Mouse (Mus musculus) retina, adult 2 months (tissue): Measurements from ENCODE around the gene Sowaha.
"Not testable (repeated sequence)": the region's sequence is repeated elsewhere in the genome, so short reads cannot be mapped to it uniquely, and the experiment has no call there.

Experiments used
- DNase-seq: peaks from one replicate; pipeline ENCODE4 v3.0.0-alpha.2; 2012; ENCODE audit warnings: low read depth, low spot score

Gene Sowaha

GRCm38 (mm10) chr11:53443861-53444260 lies 36.2 kb downstream of the Sowaha start:
- DNase-seq = no peak

DNA sequence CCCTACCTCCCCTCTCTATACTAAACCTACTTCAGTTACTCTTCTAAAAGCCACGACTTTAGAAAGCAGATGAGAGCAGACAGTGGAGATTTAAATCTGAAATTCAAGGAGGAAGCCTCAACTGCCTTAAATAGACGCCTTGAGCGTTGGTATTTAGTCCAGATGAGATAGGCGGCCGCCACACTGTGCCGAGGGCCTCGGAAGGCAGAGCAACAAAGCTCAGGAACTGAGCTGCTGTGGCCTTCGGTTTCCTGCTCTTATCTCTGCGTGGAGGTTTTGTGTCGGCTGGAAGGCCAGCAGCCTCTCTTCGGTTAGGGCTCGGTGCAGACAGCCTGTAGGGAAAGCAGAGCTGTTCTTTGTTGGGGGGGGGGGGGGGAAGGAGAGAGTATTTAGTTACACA lies 38.2 kb downstream of the Sowaha start:
- DNase-seq = no peak

- no peak for DNase-seq
Measured at GRCm38 (mm10) chr11:53436338-53436737, 43.7 kb downstream of the Sowaha start.

DNA sequence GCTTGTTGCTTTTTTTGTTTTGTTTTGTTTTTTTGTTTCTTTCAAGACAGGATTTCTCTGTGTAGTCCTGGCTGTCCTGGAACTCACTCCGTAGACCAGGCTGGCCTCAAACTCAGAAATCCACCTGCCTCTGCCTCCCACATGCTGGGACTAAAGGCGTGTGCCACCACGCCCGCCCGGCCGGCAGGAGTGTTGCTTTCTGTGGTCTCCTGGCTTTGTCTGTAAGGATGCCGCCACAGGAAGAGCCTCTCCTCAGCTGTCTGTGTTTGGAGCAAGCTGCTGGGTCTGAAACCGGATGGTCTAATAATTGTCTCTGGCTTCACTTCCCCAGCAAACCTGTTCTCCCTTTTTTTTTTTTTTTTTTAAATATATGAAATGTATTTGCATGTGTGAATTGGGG lies 44.6 kb downstream of the Sowaha start:
- DNase-seq = no peak

- DNase-seq = no peak
Measured at GRCm38 (mm10) chr11:53433057-53433456, 47.0 kb downstream of the Sowaha start.

DNA sequence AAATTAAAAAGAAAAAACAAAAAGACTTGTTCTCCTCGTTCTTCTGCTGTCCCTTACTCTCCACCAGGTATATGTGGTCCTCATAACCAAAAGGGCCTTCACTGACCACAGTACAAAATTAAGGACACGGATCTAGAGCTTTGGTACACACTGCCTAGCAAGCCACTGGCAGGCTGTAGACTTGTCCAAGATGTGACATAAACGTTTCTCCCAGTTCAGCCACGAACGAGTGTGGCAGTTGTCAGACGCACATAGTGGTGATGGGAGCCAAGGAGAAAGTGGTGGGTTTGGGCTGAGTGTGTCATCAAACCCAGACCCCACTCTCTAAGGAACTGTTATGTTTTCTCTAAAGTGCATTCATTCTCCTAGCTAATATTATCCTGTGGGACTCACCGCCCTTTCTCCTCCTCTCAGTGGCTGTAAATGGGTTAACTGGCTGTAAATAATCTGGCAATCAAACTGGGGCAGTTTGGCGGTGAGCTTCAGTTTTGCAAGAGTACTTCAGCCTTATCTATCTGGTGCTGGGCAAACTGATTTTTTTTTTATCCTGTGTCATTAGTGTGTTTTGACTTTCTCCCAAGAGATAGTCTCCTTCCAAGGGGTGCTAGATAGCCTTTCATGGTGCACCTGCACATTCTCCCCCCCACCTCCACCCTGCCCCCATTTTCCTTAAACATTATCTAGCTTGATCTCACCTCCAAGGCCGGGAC lies 48.6 kb downstream of the Sowaha start:
- DNase-seq = no peak

GRCm38 (mm10) chr11:53430670-53431346 lies 49.3 kb downstream of the Sowaha start, which contains the start of the genes Uqcrq and Gdf9:
Uqcrq (minus strand) TSS chr11:53430831.
Gdf9 (plus strand) TSS chr11:53431023.
- DNase-seq = peak; percentile 100

- no peak for DNase-seq
Measured at GRCm38 (mm10) chr11:53430300-53430669, 49.8 kb downstream of the Sowaha start.

GRCm38 (mm10) chr11:53429182-53429581 lies 50.9 kb downstream of the Sowaha start:
- no peak for DNase-seq

GRCm38 (mm10) chr11:53428716-53429057 lies 51.4 kb downstream of the Sowaha start:
- no peak for DNase-seq

DNA sequence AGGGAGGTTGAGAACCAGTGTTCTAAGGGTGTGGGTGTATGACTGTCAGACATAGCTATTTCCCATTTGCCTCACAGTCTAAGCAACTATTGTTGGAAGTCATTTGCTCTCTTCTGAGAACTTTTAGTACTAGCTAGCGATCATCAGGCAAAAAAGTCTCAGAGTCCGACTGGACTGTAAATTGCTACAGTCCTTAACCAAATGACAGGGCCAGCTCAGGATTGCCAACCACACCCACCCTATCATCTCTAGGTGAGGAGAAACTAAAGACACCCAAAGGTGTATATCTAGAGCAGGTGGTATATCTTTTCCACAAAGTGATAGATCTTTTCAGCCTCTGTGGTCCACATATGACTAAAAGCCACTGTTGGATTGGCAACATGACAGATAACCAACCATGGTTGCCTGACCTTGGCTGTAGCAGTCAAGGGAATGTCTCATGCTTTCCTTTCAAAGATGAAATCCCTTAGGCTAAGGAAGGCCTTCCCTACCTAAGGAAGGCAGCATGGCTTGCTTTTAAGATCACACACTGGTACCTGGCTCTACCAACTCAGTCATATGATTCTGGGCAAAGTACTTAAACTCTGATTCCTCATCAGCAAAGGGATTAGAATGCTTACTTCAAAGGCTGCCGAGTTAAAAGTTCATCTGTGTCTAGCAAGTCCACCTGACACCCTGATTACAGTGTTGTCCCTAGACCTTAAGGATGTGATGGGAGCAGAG lies 51.9 kb downstream of the Sowaha start:
- no peak for DNase-seq

GRCm38 (mm10) chr11:53426914-53427313 lies 53.2 kb downstream of the Sowaha start:
- not testable (repeated sequence) for DNase-seq
